Mouse (Mus musculus) mature B cell (primary cell): Measurements from ENCODE around the gene Hrg.
"Not testable (repeated sequence)": the region's sequence is repeated elsewhere in the genome, so short reads cannot be mapped to it uniquely, and the experiment has no call there.

Experiments
- in situ Hi-C: fragments of 300-500 bp; cut with MboI; formaldehyde crosslinking; loops from 2 replicates; pipeline ENCODE4 v1.14.3; 2019

Gene Hrg

GRCm38 (mm10) chr16:22950840-22951395, at the start of gene Hrg:
Gene Hrg (plus strand): TSS chr16:22951072.
- in situ Hi-C loops, result no loop called here

- in situ Hi-C loops, result no loop called here
Observed at GRCm38 (mm10) chr16:22901326-22901725, 49.5 kb upstream of the Hrg start.

- in situ Hi-C loops, result no loop called here
Observed at GRCm38 (mm10) chr16:22909290-22909689, 41.6 kb upstream of the Hrg start.

GRCm38 (mm10) chr16:22911986-22912385, 38.9 kb upstream of the Hrg start:
- in situ Hi-C loops, result no loop called here

GRCm38 (mm10) chr16:22912886-22913285, 38.0 kb upstream of the Hrg start:
- in situ Hi-C loops, result no loop called here

GRCm38 (mm10) chr16:22914276-22914675, 36.6 kb upstream of the Hrg start:
- in situ Hi-C loops, result no loop called here

- in situ Hi-C loops, result no loop called here
Observed at GRCm38 (mm10) chr16:22918034-22918433, 32.8 kb upstream of the Hrg start, which contains the start of gene Fetub. Gene Fetub (plus strand): TSS chr16:22918334.

- in situ Hi-C loops, result no loop called here
Observed at GRCm38 (mm10) chr16:22918664-22919312, 32.1 kb upstream of the Hrg start.

- in situ Hi-C loops, result no loop called here
Observed at GRCm38 (mm10) chr16:22919971-22920854, 30.7 kb upstream of the Hrg start.

GRCm38 (mm10) chr16:22921761-22922160, 29.1 kb upstream of the Hrg start:
- in situ Hi-C loops, result no loop called here

- in situ Hi-C loops, result no loop called here
Observed at GRCm38 (mm10) chr16:22922433-22922832, 28.4 kb upstream of the Hrg start.

GRCm38 (mm10) chr16:22929575-22929974, 21.3 kb upstream of the Hrg start:
- in situ Hi-C loops, result no loop called here

GRCm38 (mm10) chr16:22931431-22932200, 19.3 kb upstream of the Hrg start:
- in situ Hi-C loops, result no loop called here

GRCm38 (mm10) chr16:22937631-22938030, 13.2 kb upstream of the Hrg start:
- in situ Hi-C loops, result no loop called here

GRCm38 (mm10) chr16:22938541-22938940, 12.3 kb upstream of the Hrg start:
- in situ Hi-C loops, result no loop called here

GRCm38 (mm10) chr16:22939120-22939695, 11.7 kb upstream of the Hrg start:
- in situ Hi-C loops, result no loop called here

GRCm38 (mm10) chr16:22941825-22942476, 8.9 kb upstream of the Hrg start:
- in situ Hi-C loops, result not testable (repeated sequence)

- in situ Hi-C loops, result no loop called here
Observed at GRCm38 (mm10) chr16:22947371-22947770, 3.5 kb upstream of the Hrg start.

GRCm38 (mm10) chr16:22953069-22953468, 2.2 kb downstream of the Hrg start:
- in situ Hi-C loops, result no loop called here

GRCm38 (mm10) chr16:22955397-22956084, 4.7 kb downstream of the Hrg start:
- in situ Hi-C loops, result no loop called here

- in situ Hi-C loops, result no loop called here
Observed at GRCm38 (mm10) chr16:22956085-22956439, 5.2 kb downstream of the Hrg start.
